Mouse (Mus musculus): ENCODE data around the gene Lsm4. TPM values are rescaled to one million over a fixed set of nuclear protein-coding genes. Genes with fewer than 3 reads are reported as not detected.

The Lsm4 gene
- polyA plus RNA-seq, 1 experiment from 2014 or later, result 388 TPM

GRCm38 (mm10) chr8:70701982-70702841 is 29.2 kb downstream of the Lsm4 start:
- no peak overlapping the region for H3K27ac ChIP-seq (replicated peaks; ENCODE audit: low read depth, low read length)
- peaks cover 4% of the 10 kb centered on the region; the same call in 1 of the 2 replicates for H3K36me3 ChIP-seq (ENCODE audit: control insufficient read depth, insufficient read depth, low read length)
- peaks cover 12% of the 10 kb centered on the region; the same call in 1 of the 2 replicates for H3K4me1 ChIP-seq (ENCODE audit: control insufficient read depth, insufficient read depth, low read length)
- H3K4me2 ChIP-seq (ENCODE audit: low read depth, severe bottlenecking), result no peak overlapping the region
- no peaks in the 10 kb centered on the region for H3K9me3 ChIP-seq (ENCODE audit: control insufficient read depth, low read length)
- 85% methylated on average over 2 of the region's 2 CpGs for WGBS
- DNase-seq (ENCODE audit: low spot score) (no peak), ATAC-seq (ENCODE audit: insufficient number of reproducible peaks, low FRiP score, low TSS enrichment, low read depth) (no peak)
- H3K27me3 ChIP-seq (ENCODE audit: control insufficient read depth, insufficient read depth, low read length), result no peaks in the 10 kb centered on the region
- H3K9ac ChIP-seq (ENCODE audit: low read length), result no peak overlapping the region
- no peak overlapping the region for H3K4me3 ChIP-seq (ENCODE audit: low read depth, low read length)

- Histone ChIP-seq H3K4me1 (ENCODE audit: control insufficient read depth, insufficient read depth, low read length) (peaks cover 7% of the 10 kb centered on the region; the same call in 1 of the 2 replicates), H3K9me3 (ENCODE audit: control insufficient read depth, low read length) (no peaks in the 10 kb centered on the region), H3K27me3 (ENCODE audit: control insufficient read depth, insufficient read depth, low read length) (no peaks in the 10 kb centered on the region), H3K36me3 (ENCODE audit: control insufficient read depth, insufficient read depth, low read length) (peaks cover 4% of the 10 kb centered on the region; the same call in 1 of the 2 replicates), H3K27ac (replicated peaks; ENCODE audit: low read depth, low read length) (no peak overlapping the region), H3K4me3 (ENCODE audit: low read depth, low read length) (no peak overlapping the region), H3K4me2 (ENCODE audit: low read depth, severe bottlenecking) (no peak overlapping the region), H3K9ac (ENCODE audit: low read length) (no peak overlapping the region)
- WGBS, result 84% methylated on average over 3 of the region's 3 CpGs
- DNase-seq (ENCODE audit: low spot score), result no peak
- ATAC-seq (ENCODE audit: insufficient number of reproducible peaks, low FRiP score, low TSS enrichment, low read depth), result no peak
Measured at GRCm38 (mm10) chr8:70702842-70703182, 29.8 kb downstream of the Lsm4 start.

- peaks cover 4% of the 10 kb centered on the region; the same call in 1 of the 2 replicates for H3K36me3 ChIP-seq (ENCODE audit: control insufficient read depth, insufficient read depth, low read length)
- DNase-seq (ENCODE audit: low spot score) (no peak), ATAC-seq (ENCODE audit: insufficient number of reproducible peaks, low FRiP score, low TSS enrichment, low read depth) (no peak)
- no peak within 1 kb of the TSS for H3K27ac ChIP-seq (replicated peaks; ENCODE audit: low read depth, low read length)
- H3K4me3 ChIP-seq (ENCODE audit: low read depth, low read length), result no peak within 1 kb of the TSS
- no peak within 1 kb of the TSS for H3K4me2 ChIP-seq (ENCODE audit: low read depth, severe bottlenecking)
- H3K9ac ChIP-seq (ENCODE audit: low read length), result no peak within 1 kb of the TSS
- H3K9me3 ChIP-seq (ENCODE audit: control insufficient read depth, low read length), result no peaks in the 10 kb centered on the region
- no peaks in the 10 kb centered on the region for H3K27me3 ChIP-seq (ENCODE audit: control insufficient read depth, insufficient read depth, low read length)
- 95% methylated on average over 3 of the region's 3 CpGs for WGBS
- 0 out of 2 replicates have a peak, but pooled peaks cover 3% of the 10 kb centered on the region for H3K4me1 ChIP-seq (ENCODE audit: control insufficient read depth, insufficient read depth, low read length)
Measured at GRCm38 (mm10) chr8:70703287-70703686, 30.2 kb downstream of the Lsm4 start, which contains the start of gene Iqcn. TSS of gene Iqcn (plus strand) at chr8:70703457.

GRCm38 (mm10) chr8:70708281-70708680 is 35.2 kb downstream of the Lsm4 start:
- WGBS, result 90% methylated on average over 14 of the region's 14 CpGs
- H3K27ac ChIP-seq (replicated peaks; ENCODE audit: low read depth, low read length), result no peak overlapping the region
- H3K9me3 ChIP-seq (ENCODE audit: control insufficient read depth, low read length), result no peaks in the 10 kb centered on the region
- H3K4me1 ChIP-seq (ENCODE audit: control insufficient read depth, insufficient read depth, low read length), result no peaks in the 10 kb centered on the region
- ATAC-seq (ENCODE audit: insufficient number of reproducible peaks, low FRiP score, low TSS enrichment, low read depth) (no peak), DNase-seq (ENCODE audit: low spot score) (no peak)
- no peak overlapping the region for H3K4me3 ChIP-seq (ENCODE audit: low read depth, low read length)
- no peaks in the 10 kb centered on the region for H3K27me3 ChIP-seq (ENCODE audit: control insufficient read depth, insufficient read depth, low read length)
- H3K4me2 ChIP-seq (ENCODE audit: low read depth, severe bottlenecking), result no peak overlapping the region
- H3K9ac ChIP-seq (ENCODE audit: low read length), result no peak overlapping the region
- no peaks in the 10 kb centered on the region; the same call in 1 of the 2 replicates for H3K36me3 ChIP-seq (ENCODE audit: control insufficient read depth, insufficient read depth, low read length)

GRCm38 (mm10) chr8:70709794-70710193 is 36.7 kb downstream of the Lsm4 start:
- Histone ChIP-seq H3K27me3 (ENCODE audit: control insufficient read depth, insufficient read depth, low read length) (no peaks in the 10 kb centered on the region), H3K4me3 (ENCODE audit: low read depth, low read length) (no peak overlapping the region), H3K36me3 (ENCODE audit: control insufficient read depth, insufficient read depth, low read length) (no peaks in the 10 kb centered on the region), H3K9ac (ENCODE audit: low read length) (no peak overlapping the region), H3K4me1 (ENCODE audit: control insufficient read depth, insufficient read depth, low read length) (no peaks in the 10 kb centered on the region), H3K9me3 (ENCODE audit: control insufficient read depth, low read length) (no peaks in the 10 kb centered on the region), H3K4me2 (ENCODE audit: low read depth, severe bottlenecking) (no peak overlapping the region), H3K27ac (replicated peaks; ENCODE audit: low read depth, low read length) (no peak overlapping the region)
- ATAC-seq (ENCODE audit: insufficient number of reproducible peaks, low FRiP score, low TSS enrichment, low read depth) (no peak), DNase-seq (ENCODE audit: low spot score) (no peak)
- WGBS, result 92% methylated on average over 9 of the region's 9 CpGs

- no peak for DNase-seq (ENCODE audit: low spot score)
- Histone ChIP-seq H3K9ac (ENCODE audit: low read length) (no peak overlapping the region), H3K27ac (replicated peaks; ENCODE audit: low read depth, low read length) (no peak overlapping the region), H3K4me1 (ENCODE audit: control insufficient read depth, insufficient read depth, low read length) (no peaks in the 10 kb centered on the region), H3K4me3 (ENCODE audit: low read depth, low read length) (no peak overlapping the region), H3K9me3 (ENCODE audit: control insufficient read depth, low read length) (no peaks in the 10 kb centered on the region), H3K27me3 (ENCODE audit: control insufficient read depth, insufficient read depth, low read length) (no peaks in the 10 kb centered on the region), H3K4me2 (ENCODE audit: low read depth, severe bottlenecking) (no peak overlapping the region), H3K36me3 (ENCODE audit: control insufficient read depth, insufficient read depth, low read length) (no peaks in the 10 kb centered on the region)
- WGBS, result 77% methylated on average over 1 of the region's 1 CpGs
- ATAC-seq (ENCODE audit: insufficient number of reproducible peaks, low FRiP score, low TSS enrichment, low read depth), result no peak
Measured at GRCm38 (mm10) chr8:70710296-70710695, 37.2 kb downstream of the Lsm4 start.

- ATAC-seq (ENCODE audit: insufficient number of reproducible peaks, low FRiP score, low TSS enrichment, low read depth), result no peak
- Histone ChIP-seq H3K4me2 (ENCODE audit: low read depth, severe bottlenecking) (no peak overlapping the region), H3K27ac (replicated peaks; ENCODE audit: low read depth, low read length) (no peak overlapping the region), H3K27me3 (ENCODE audit: control insufficient read depth, insufficient read depth, low read length) (no peaks in the 10 kb centered on the region), H3K9ac (ENCODE audit: low read length) (no peak overlapping the region), H3K4me1 (ENCODE audit: control insufficient read depth, insufficient read depth, low read length) (no peaks in the 10 kb centered on the region), H3K36me3 (ENCODE audit: control insufficient read depth, insufficient read depth, low read length) (no peaks in the 10 kb centered on the region), H3K9me3 (ENCODE audit: control insufficient read depth, low read length) (no peaks in the 10 kb centered on the region), H3K4me3 (ENCODE audit: low read depth, low read length) (no peak overlapping the region)
- 88% methylated on average over 11 of the region's 11 CpGs for WGBS
- no peak for DNase-seq (ENCODE audit: low spot score)
Measured at GRCm38 (mm10) chr8:70711041-70711440, 38.0 kb downstream of the Lsm4 start.

GRCm38 (mm10) chr8:70713991-70714390 is 40.9 kb downstream of the Lsm4 start:
- H3K4me1 ChIP-seq (ENCODE audit: control insufficient read depth, insufficient read depth, low read length), result no peaks in the 10 kb centered on the region
- no peaks in the 10 kb centered on the region for H3K9me3 ChIP-seq (ENCODE audit: control insufficient read depth, low read length)
- ATAC-seq (ENCODE audit: insufficient number of reproducible peaks, low FRiP score, low TSS enrichment, low read depth) (no peak), DNase-seq (ENCODE audit: low spot score) (no peak)
- no peaks in the 10 kb centered on the region for H3K27me3 ChIP-seq (ENCODE audit: control insufficient read depth, insufficient read depth, low read length)
- H3K36me3 ChIP-seq (ENCODE audit: control insufficient read depth, insufficient read depth, low read length), result no peaks in the 10 kb centered on the region
- no peak overlapping the region for H3K9ac ChIP-seq (ENCODE audit: low read length)
- H3K4me3 ChIP-seq (ENCODE audit: low read depth, low read length), result no peak overlapping the region
- WGBS, result 82% methylated on average over 7 of the region's 7 CpGs
- H3K27ac ChIP-seq (replicated peaks; ENCODE audit: low read depth, low read length), result no peak overlapping the region
- no peak overlapping the region for H3K4me2 ChIP-seq (ENCODE audit: low read depth, severe bottlenecking)

Measured in limb, embryonic 11.5 days (tissue).